Mouse (Mus musculus) hindbrain, embryonic 12.5 days (tissue): ENCODE measurements around the gene Tmem11. TPM values are rescaled to one million over a fixed set of nuclear protein-coding genes. Genes with fewer than 3 reads are reported as not detected.
"Not testable (repeated sequence)": the region's sequence is repeated elsewhere in the genome, so short reads cannot be mapped to it uniquely, and the experiment has no call there.

Experiments
- ATAC-seq: fragments of 200-750 bp; cut with Nextera tagmentation; 2 replicates; pipeline ENCODE4 v1.8.0; 2017; ENCODE audit warnings: moderate TSS enrichment; ENCODE audit not compliant: low FRiP score
- H3K27ac ChIP-seq: fragments of 300-500 bp; sonication (generic); 2 replicates; pipeline ENCODE4 v1.5.1; 2016; ENCODE audit warnings: mild to moderate bottlenecking
- H3K27me3 ChIP-seq: fragments of 300-500 bp; sonication (generic); 2 replicates; pipeline ENCODE4 v1.6.1; 2016; ENCODE audit warnings: mild to moderate bottlenecking
- H3K36me3 ChIP-seq: fragments of 300-500 bp; sonication (generic); 2 replicates; pipeline ENCODE4 v1.6.1; 2016; ENCODE audit warnings: mild to moderate bottlenecking
- H3K4me1 ChIP-seq: fragments of 300-500 bp; sonication (generic); 2 replicates; pipeline ENCODE4 v1.6.1; 2016
- H3K4me2 ChIP-seq: fragments of 300-500 bp; sonication (generic); replicated peaks from 2 replicates; pipeline ENCODE4 v1.6.1; 2016; ENCODE audit warnings: mild to moderate bottlenecking
- H3K4me3 ChIP-seq: fragments of 300-500 bp; sonication (generic); 2 replicates; pipeline ENCODE4 v1.5.1; 2016; ENCODE audit warnings: mild to moderate bottlenecking
- H3K9ac ChIP-seq: fragments of 300-500 bp; sonication (generic); 2 replicates; pipeline ENCODE4 v1.6.1; 2016; ENCODE audit warnings: mild to moderate bottlenecking, moderate library complexity
- H3K9me3 ChIP-seq: fragments of 300-500 bp; sonication (generic); replicated peaks from 2 replicates; pipeline ENCODE4 v1.6.1; 2016; ENCODE audit warnings: mild to moderate bottlenecking
- WGBS: fragments of 180-500 bp; shearing (Covaris S2); methylation state at CpG from one replicate; pipeline ENCODE4 v1.1.7; 2016; 5-methylcytosine and 5-hydroxymethylcytosine counted together
- polyA plus RNA-seq: library from polyadenylated mRNA; unstranded; fragments of >200 nt; fragmentation: Nextera tagmentation; extraction: Ambion mirVana; gene quantifications from 2 replicates; pipeline ENCODE4 v1.2.1, GENCODE M21; 2016

The Tmem11 gene
- polyA plus RNA-seq, 1 experiment from 2014 or later: 46.5 TPM

GRCm38 (mm10) chr11:60908073-60908472 lies 29.0 kb upstream of the Tmem11 start:
- no peak overlapping the region for H3K4me2 ChIP-seq
- no peaks in the 10 kb centered on the region for H3K9me3 ChIP-seq
- H3K27me3 ChIP-seq: no peaks in the 10 kb centered on the region
- H3K36me3 ChIP-seq: peaks cover 32% of the 10 kb centered on the region
- no peak for ATAC-seq
- WGBS: 74% methylated on average over 3 of the region's 3 CpGs
- H3K9ac ChIP-seq: no peak overlapping the region
- H3K27ac ChIP-seq: no peak overlapping the region
- no peak overlapping the region for H3K4me3 ChIP-seq
- peaks cover 17% of the 10 kb centered on the region for H3K4me1 ChIP-seq

DNA sequence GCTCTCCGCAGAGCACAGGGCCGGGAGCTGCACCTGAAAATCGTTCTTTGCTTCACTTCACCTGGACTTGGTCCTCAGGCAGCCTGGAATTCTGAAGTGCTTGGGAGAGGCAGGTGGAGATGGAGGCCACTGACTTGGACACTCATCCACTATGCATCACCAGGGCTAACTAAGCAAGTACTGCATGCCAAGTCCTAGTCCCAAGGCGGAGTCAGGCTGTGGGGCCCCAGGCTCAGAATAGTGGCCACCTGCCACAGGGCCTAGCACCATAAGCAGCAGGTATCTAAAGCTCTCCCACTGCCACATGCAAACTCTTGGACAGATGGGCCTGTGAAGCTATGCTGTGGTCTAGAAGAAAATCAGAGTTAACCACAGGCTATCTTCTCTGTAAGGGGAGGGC lies 27.4 kb upstream of the Tmem11 start:
- no peaks in the 10 kb centered on the region for H3K9me3 ChIP-seq
- H3K4me2 ChIP-seq: no peak overlapping the region
- peaks cover 2% of the 10 kb centered on the region for H3K4me1 ChIP-seq
- 94% methylated on average over 4 of the region's 4 CpGs for WGBS
- H3K27me3 ChIP-seq: no peaks in the 10 kb centered on the region
- H3K27ac ChIP-seq: no peak overlapping the region
- H3K36me3 ChIP-seq: peaks cover 32% of the 10 kb centered on the region
- H3K4me3 ChIP-seq: no peak overlapping the region
- H3K9ac ChIP-seq: no peak overlapping the region
- ATAC-seq: no peak

DNA sequence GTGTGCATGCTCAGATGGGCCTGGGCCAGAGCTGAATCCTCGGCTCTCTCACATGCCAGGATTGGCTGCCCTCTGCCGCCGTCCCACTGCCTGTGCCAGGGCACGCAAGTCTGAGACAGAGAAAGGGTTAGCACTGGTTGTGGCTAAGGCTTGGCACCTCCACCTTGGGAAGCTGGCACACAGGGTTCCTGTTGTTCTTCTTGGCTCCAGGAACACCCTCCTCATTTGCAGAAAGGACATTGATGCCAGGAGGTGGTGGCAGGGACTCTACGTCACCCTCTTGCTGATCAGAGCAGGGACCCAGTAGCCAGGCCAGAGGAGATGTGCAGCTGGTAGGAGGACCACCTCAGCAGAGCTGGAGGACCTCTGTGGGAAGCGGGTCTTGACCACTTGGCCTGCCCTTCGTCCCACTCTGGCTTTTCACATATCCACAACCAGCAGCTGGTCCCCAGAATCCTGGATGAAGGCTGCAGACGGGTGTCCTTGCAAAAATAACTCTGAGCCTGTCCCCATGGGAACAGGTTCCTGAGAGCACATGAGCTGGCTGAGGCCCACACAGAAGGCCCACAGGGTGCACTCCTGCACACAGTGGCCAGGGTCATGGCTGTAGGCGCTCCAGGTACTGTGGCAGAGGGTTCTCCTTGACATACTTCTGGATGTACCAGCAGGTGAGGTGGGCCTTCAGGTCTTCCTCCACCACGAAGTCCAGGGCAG lies 26.5 kb upstream of the Tmem11 start:
- Histone ChIP-seq H3K9me3 (no peaks in the 10 kb centered on the region), H3K27ac (no peak overlapping the region), H3K4me1 (no peaks in the 10 kb centered on the region), H3K27me3 (no peaks in the 10 kb centered on the region), H3K9ac (no peak overlapping the region), H3K4me3 (no peak overlapping the region), H3K4me2 (no peak overlapping the region), H3K36me3 (peaks cover 32% of the 10 kb centered on the region)
- ATAC-seq: no peak
- 89% methylated on average over 10 of the region's 10 CpGs for WGBS

DNA sequence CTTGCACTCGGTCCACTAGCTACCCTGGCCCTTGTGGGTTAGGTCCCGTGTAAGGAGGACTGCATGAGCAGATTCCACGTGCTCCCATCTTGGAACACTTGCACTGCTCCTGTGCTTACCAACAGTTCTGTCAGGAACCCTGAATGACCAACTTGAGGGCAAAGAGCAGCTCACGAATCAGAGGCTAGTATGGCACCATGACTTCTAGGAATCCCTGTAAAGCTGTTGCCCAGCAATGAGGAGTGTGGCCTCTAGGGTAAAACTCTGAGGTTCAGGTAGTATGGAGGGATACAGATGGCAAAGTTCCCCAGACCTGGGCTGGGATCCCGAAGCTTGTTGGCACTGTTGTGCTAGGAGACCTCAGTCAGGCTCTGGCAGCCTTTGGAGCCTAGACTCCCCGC lies 24.6 kb upstream of the Tmem11 start:
- H3K4me2 ChIP-seq: no peak overlapping the region
- ATAC-seq: no peak

GRCm38 (mm10) chr11:60902486-60902885 lies 23.4 kb upstream of the Tmem11 start:
- Histone ChIP-seq H3K27me3 (no peaks in the 10 kb centered on the region), H3K27ac (no peak overlapping the region), H3K4me2 (no peak overlapping the region), H3K4me3 (no peak overlapping the region), H3K9ac (no peak overlapping the region), H3K36me3 (peaks cover 32% of the 10 kb centered on the region), H3K9me3 (no peaks in the 10 kb centered on the region), H3K4me1 (no peaks in the 10 kb centered on the region)
- WGBS: 74% methylated on average over 4 of the region's 4 CpGs
- ATAC-seq: no peak

More for the DNA sequence above, 24.6 kb upstream of the Tmem11 start:
- no peak overlapping the region for H3K27ac ChIP-seq
- no peak overlapping the region for H3K9ac ChIP-seq
- H3K4me1 ChIP-seq: no peaks in the 10 kb centered on the region
- no peaks in the 10 kb centered on the region for H3K27me3 ChIP-seq
- no peak overlapping the region for H3K4me3 ChIP-seq
- WGBS: 85% methylated on average over 6 of the region's 6 CpGs
- no peaks in the 10 kb centered on the region for H3K9me3 ChIP-seq
- peaks cover 32% of the 10 kb centered on the region for H3K36me3 ChIP-seq

- H3K4me1 ChIP-seq: no peaks in the 10 kb centered on the region
- H3K9me3 ChIP-seq: no peaks in the 10 kb centered on the region
- no peak overlapping the region for H3K4me2 ChIP-seq
- ATAC-seq: no peak
- 81% methylated on average over 7 of the region's 7 CpGs for WGBS
- no peaks in the 10 kb centered on the region for H3K27me3 ChIP-seq
- H3K9ac ChIP-seq: no peak overlapping the region
- H3K27ac ChIP-seq: no peak overlapping the region
- peaks cover 32% of the 10 kb centered on the region for H3K36me3 ChIP-seq
- no peak overlapping the region for H3K4me3 ChIP-seq
Observed at GRCm38 (mm10) chr11:60902001-60902400, 22.9 kb upstream of the Tmem11 start.

GRCm38 (mm10) chr11:60895915-60896314 lies 16.8 kb upstream of the Tmem11 start:
- no peaks in the 10 kb centered on the region for H3K9me3 ChIP-seq
- H3K27me3 ChIP-seq: no peaks in the 10 kb centered on the region
- H3K36me3 ChIP-seq: no peaks in the 10 kb centered on the region
- H3K9ac ChIP-seq: no peak overlapping the region
- H3K27ac ChIP-seq: no peak overlapping the region
- peaks cover 3% of the 10 kb centered on the region; the same call in 1 of the 2 replicates for H3K4me1 ChIP-seq
- 43% methylated on average over 4 of the region's 4 CpGs for WGBS
- no peak overlapping the region for H3K4me3 ChIP-seq
- ATAC-seq: no peak
- H3K4me2 ChIP-seq: no peak overlapping the region

DNA sequence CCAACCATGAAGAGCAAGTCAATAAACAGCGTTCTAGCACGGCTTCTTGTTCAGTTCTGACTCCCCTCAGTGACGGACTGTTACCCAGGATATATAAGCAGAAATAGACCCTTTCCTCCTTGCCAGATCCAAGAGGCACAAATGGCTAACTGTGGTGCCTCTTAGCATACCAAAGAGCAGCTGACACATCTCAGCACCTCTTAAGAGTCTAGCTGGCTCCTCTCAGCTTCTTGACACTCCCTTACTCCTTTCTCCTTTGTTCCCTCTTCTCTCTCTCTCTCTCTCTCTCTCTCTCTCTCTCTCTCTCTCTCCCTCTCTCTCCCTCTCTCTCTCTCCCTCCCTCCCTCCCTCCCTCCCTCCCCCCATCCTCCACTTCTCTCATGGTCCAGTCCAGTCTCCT lies 11.7 kb upstream of the Tmem11 start:
- H3K4me1 ChIP-seq: peaks cover under 1% of the 10 kb centered on the region; the same call in 1 of the 2 replicates
- H3K27me3 ChIP-seq: no peaks in the 10 kb centered on the region
- H3K27ac ChIP-seq: no peak overlapping the region
- no peak overlapping the region for H3K9ac ChIP-seq
- no peaks in the 10 kb centered on the region for H3K36me3 ChIP-seq
- H3K4me3 ChIP-seq: no peak overlapping the region
- no peak for ATAC-seq
- H3K4me2 ChIP-seq: no peak overlapping the region
- H3K9me3 ChIP-seq: no peaks in the 10 kb centered on the region
- 40% methylated on average over 3 of the region's 3 CpGs for WGBS

DNA sequence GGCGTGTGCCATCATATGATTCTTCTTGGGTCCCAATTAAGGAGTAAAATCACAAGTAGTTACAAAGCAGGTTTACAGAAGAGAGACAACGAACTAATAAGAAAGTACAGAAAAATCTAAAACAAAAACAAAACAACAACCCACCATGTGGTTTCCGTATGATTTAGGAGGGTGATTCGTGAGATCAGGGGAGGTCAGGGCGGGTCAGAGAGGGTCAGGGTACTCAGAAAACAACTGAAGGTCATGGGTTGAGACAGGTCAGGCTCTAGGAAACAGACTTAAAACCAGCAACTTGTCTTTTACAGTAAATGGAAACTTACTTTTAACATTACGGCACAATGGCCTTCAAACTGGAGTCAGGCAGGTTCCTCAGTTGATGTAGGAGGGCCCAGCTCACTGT lies 11.2 kb upstream of the Tmem11 start:
- Histone ChIP-seq H3K36me3 (no peaks in the 10 kb centered on the region), H3K27me3 (no peaks in the 10 kb centered on the region), H3K4me2 (no peak overlapping the region), H3K4me3 (no peak overlapping the region), H3K9ac (no peak overlapping the region), H3K9me3 (no peaks in the 10 kb centered on the region), H3K27ac (no peak overlapping the region), H3K4me1 (no peaks in the 10 kb centered on the region)
- 67% methylated on average over 6 of the region's 6 CpGs for WGBS
- no peak for ATAC-seq

DNA sequence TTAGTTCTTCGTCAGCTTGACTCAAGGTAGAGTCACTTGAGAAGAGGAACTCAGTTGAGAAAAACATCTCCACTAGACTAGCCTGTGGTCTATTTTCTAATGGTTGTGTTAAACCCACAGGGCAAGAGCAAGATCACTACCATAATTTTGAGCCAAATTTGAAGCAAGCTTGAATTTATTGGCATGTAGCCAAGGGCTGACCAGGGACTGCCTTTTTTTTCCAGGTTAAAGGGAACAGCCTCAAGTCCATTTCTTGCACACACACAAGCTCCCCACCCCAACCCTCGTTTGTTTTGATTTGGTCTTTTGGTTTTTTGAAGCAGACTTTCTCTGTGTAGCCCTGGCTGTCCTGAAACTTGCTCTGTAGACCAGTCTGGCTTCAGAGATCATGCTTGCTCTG lies 10.8 kb upstream of the Tmem11 start:
- no peak overlapping the region for H3K4me2 ChIP-seq
- 71% methylated on average over 2 of the region's 2 CpGs for WGBS
- no peaks in the 10 kb centered on the region for H3K9me3 ChIP-seq

DNA sequence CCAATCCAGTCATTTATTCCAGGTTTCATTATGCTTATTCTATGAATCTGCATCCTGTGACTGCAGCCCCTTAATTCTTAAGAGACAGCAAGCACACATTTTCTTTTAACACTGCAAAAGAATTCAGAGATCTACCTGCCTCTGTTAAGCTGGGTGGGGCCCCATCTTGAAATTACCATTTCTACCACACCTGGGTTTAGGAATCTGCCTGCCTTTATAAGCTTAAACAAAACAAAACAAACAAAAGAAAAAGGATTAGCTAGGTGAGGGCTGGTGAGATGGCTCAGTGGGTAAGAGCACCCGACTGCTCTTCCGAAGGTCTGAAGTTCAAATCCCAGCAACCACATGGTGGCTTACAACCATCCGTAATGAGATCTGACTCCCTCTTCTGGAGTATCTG lies 7.9 kb upstream of the Tmem11 start:
- 87% methylated on average over 3 of the region's 3 CpGs for WGBS
- ATAC-seq, H3K4me1 ChIP-seq, H3K9ac ChIP-seq, H3K27ac ChIP-seq, H3K4me2 ChIP-seq, H3K9me3 ChIP-seq, H3K27me3 ChIP-seq, H3K4me3 ChIP-seq, H3K36me3 ChIP-seq: not testable (repeated sequence)

More for the DNA sequence above, 10.8 kb upstream of the Tmem11 start:
- H3K4me1 ChIP-seq: no peaks in the 10 kb centered on the region
- ATAC-seq: no peak
- no peak overlapping the region for H3K9ac ChIP-seq
- no peaks in the 10 kb centered on the region for H3K36me3 ChIP-seq
- H3K27me3 ChIP-seq: no peaks in the 10 kb centered on the region
- H3K4me3 ChIP-seq: no peak overlapping the region
- H3K27ac ChIP-seq: no peak overlapping the region

GRCm38 (mm10) chr11:60882386-60882785 lies 3.3 kb upstream of the Tmem11 start:
- Histone ChIP-seq H3K4me2 (no peak overlapping the region), H3K27me3 (no peaks in the 10 kb centered on the region), H3K9ac (no peak overlapping the region), H3K4me3 (no peak overlapping the region), H3K36me3 (no peaks in the 10 kb centered on the region), H3K4me1 (peaks cover 9% of the 10 kb centered on the region), H3K27ac (no peak overlapping the region), H3K9me3 (no peaks in the 10 kb centered on the region)
- no peak for ATAC-seq
- WGBS: 74% methylated on average over 3 of the region's 3 CpGs

- Histone ChIP-seq H3K4me1 (peaks cover 26% of the 10 kb centered on the region), H3K36me3 (no peaks in the 10 kb centered on the region), H3K9ac (no peak overlapping the region), H3K27ac (no peak overlapping the region), H3K27me3 (no peaks in the 10 kb centered on the region), H3K4me2 (no peak overlapping the region), H3K9me3 (no peaks in the 10 kb centered on the region), H3K4me3 (no peak overlapping the region)
- 97% methylated on average over 4 of the region's 4 CpGs for WGBS
- ATAC-seq: no peak
Observed at GRCm38 (mm10) chr11:60880559-60880958, 1.5 kb upstream of the Tmem11 start.
